Mouse (Mus musculus): Measurements from ENCODE around the gene 1600014C23Rik.

Gene 1600014C23Rik

GRCm38 (mm10) chr17:45689120-45689519 lies 44.5 kb downstream of the 1600014C23Rik start:
- DNase-seq (ENCODE audit: low read depth, low spot score) = no peak

- DNase-seq (ENCODE audit: low read depth, low spot score) = peak; percentile 68
Measured at GRCm38 (mm10) chr17:45686716-45687115, 46.9 kb downstream of the 1600014C23Rik start, which contains the start of gene Tmem63b. Tmem63b (minus strand) TSS chr17:45686905.

GRCm38 (mm10) chr17:45686093-45686619 lies 47.5 kb downstream of the 1600014C23Rik start, which contains the start of gene Mrpl14:
Mrpl14 (plus strand) TSS chr17:45686322.
- DNase-seq (ENCODE audit: low read depth, low spot score) = peak; percentile 88

- DNase-seq (ENCODE audit: low read depth, low spot score) = peak; percentile 65
Measured at GRCm38 (mm10) chr17:45685171-45686092, 48.2 kb downstream of the 1600014C23Rik start.

- DNase-seq (ENCODE audit: low read depth, low spot score) = no peak
Measured at GRCm38 (mm10) chr17:45684667-45685131, 48.9 kb downstream of the 1600014C23Rik start.
